Mouse (Mus musculus) intestine, postnatal 0 days (tissue): ENCODE data around the gene Efhc1. TPM values are rescaled to one million over a fixed set of nuclear protein-coding genes. Genes with fewer than 3 reads are reported as not detected.
"Not testable (repeated sequence)": the region's sequence is repeated elsewhere in the genome, so short reads cannot be mapped to it uniquely, and the experiment has no call there.

Experiments
- ATAC-seq: fragments of 200-750 bp; cut with Nextera tagmentation; 2 replicates; pipeline ENCODE4 v1.8.0; 2017; ENCODE audit warnings: mild to moderate bottlenecking, moderate TSS enrichment, moderate library complexity
- H3K27ac ChIP-seq: fragments of 300-500 bp; sonication (generic); 2 replicates; pipeline ENCODE4 v1.5.1; 2014; ENCODE audit warnings: mild to moderate bottlenecking, low read depth, low read length, moderate library complexity
- H3K27me3 ChIP-seq: fragments of 300-500 bp; sonication (generic); replicated peaks from 2 replicates; pipeline ENCODE4 v1.6.1; 2014; ENCODE audit warnings: low read length, mixed read lengths; ENCODE audit not compliant: control insufficient read depth, insufficient read depth
- H3K36me3 ChIP-seq: fragments of 300-500 bp; sonication (generic); 2 replicates; pipeline ENCODE4 v1.6.1; 2014; ENCODE audit warnings: mild to moderate bottlenecking, moderate library complexity; ENCODE audit not compliant: control insufficient read depth, insufficient read depth
- H3K4me1 ChIP-seq: fragments of 300-500 bp; sonication (generic); replicated peaks from 2 replicates; pipeline ENCODE4 v1.6.1; 2014; ENCODE audit warnings: antibody characterized with exemption, low read length, mixed read lengths; ENCODE audit not compliant: control insufficient read depth, insufficient read depth
- H3K4me2 ChIP-seq: fragments of 300-500 bp; sonication (generic); replicated peaks from 2 replicates; pipeline ENCODE4 v1.6.1; 2014; ENCODE audit warnings: low read depth, mild to moderate bottlenecking, moderate library complexity
- H3K4me3 ChIP-seq: fragments of 300-500 bp; sonication (generic); 2 replicates; pipeline ENCODE4 v1.5.1; 2014; ENCODE audit warnings: low read depth, low read length
- H3K9ac ChIP-seq: fragments of 300-500 bp; sonication (generic); 2 replicates; pipeline ENCODE4 v1.6.1; 2014; ENCODE audit warnings: mild to moderate bottlenecking, low read depth, low read length
- H3K9me3 ChIP-seq: fragments of 300-500 bp; sonication (generic); 2 replicates; pipeline ENCODE4 v1.6.1; 2016; ENCODE audit warnings: mixed run types; ENCODE audit not compliant: control insufficient read depth
- CTCF ChIP-seq: sonication (generic); IDR thresholded peaks from 2 replicates; pipeline ENCODE4 v1.5.1; 2016; ENCODE audit warnings: low read depth, mild to moderate bottlenecking, control low read depth, antibody characterized with exemption, moderate library complexity
- WGBS: fragments of 180-500 bp; shearing (Covaris S2); extraction: QIAGEN DNeasy Blood & Tissue Kit; methylation state at CpG from one replicate; pipeline ENCODE4 v1.1.7; 2014; 5-methylcytosine and 5-hydroxymethylcytosine counted together
- polyA plus RNA-seq: library from polyadenylated mRNA; unstranded; fragments of >200 nt; fragmentation: Nextera tagmentation; extraction: Ambion mirVana; gene quantifications from 2 replicates; pipeline ENCODE4 v1.2.1, GENCODE M21; 2015

The Efhc1 gene
- polyA plus RNA-seq, 1 experiment from 2014 or later, result 0.69 TPM

DNA sequence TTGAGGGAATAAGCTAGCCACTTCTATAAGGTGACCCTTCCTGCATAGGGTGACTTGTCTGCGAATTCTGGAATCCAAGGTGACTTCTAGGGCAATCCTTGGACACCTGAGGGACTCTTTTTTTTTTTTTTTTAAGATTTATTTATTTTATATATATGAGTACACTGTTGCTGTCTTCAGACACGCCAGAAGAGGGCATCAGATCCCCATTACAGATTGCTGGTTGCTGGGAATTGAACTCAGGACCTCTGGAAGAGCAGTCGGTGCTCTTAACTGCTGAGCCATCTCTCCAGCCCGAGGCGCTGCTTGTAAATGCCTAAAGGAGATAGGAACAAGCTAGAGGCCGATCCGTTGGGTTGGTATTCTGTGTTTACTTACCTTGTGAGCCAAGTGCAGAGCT, 26.1 kb upstream of the Efhc1 start:
- H3K9ac ChIP-seq, H3K4me3 ChIP-seq, H3K4me2 ChIP-seq, H3K27me3 ChIP-seq, ATAC-seq, H3K9me3 ChIP-seq, H3K4me1 ChIP-seq, H3K27ac ChIP-seq, H3K36me3 ChIP-seq: not testable (repeated sequence)
- 0 out of 2 replicates have a peak, but pooled peaks have one; percentile 13 for TF ChIP-seq CTCF
- WGBS, result 75% methylated on average over 7 of the region's 7 CpGs

DNA sequence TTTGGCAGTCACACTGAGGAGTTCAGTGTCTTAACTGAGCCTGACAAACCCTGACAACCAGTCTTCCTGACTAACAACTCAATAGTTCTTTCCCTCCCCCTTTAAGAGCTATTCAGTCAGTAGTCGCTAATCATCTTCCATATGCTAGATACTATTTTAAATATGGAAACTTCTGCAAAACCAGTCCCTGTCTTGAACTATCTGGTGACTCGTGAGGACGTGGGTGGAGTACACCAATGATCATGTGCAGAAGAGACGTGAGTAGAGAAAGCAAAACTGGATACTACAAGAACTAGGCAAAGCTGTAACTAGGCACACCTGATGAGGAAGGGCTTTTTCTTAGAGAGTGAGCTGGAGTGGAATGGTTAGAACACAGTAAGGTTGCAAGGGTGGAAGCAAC, 25.5 kb upstream of the Efhc1 start:
- Histone ChIP-seq H3K4me3 (no peak overlapping the region), H3K4me1 (no peaks in the 10 kb centered on the region), H3K9me3 (no peaks in the 10 kb centered on the region), H3K27me3 (no peaks in the 10 kb centered on the region), H3K36me3 (no peaks in the 10 kb centered on the region), H3K4me2 (no peak overlapping the region), H3K27ac (no peak overlapping the region), H3K9ac (no peak overlapping the region)
- WGBS, result 85% methylated on average over 4 of the region's 4 CpGs
- no peak for ATAC-seq
- no peak for TF ChIP-seq CTCF

DNA sequence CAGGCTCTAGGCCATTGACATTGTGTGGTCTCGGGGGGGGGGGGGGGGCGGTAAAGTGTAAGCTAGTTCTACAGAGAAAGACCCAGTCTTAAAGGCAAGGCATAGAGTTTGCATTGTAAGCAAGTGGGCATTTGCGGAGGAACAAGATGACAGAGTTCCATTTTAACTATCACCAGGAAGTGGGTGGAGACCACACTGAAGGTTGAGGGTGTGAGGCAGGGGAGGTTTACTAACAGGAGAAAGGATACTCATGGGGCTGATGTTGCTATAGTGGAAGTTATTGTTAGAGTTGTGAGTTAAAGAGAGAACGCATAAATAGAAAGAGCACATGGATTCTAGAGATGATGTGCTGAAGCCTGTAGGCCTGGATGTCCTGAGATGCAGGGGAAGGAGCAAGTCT, 25.1 kb upstream of the Efhc1 start:
- H3K9me3 ChIP-seq, result no peaks in the 10 kb centered on the region
- H3K4me1 ChIP-seq, result no peaks in the 10 kb centered on the region
- H3K9ac ChIP-seq, result no peak overlapping the region
- H3K4me3 ChIP-seq, result no peak overlapping the region
- H3K27me3 ChIP-seq, result no peaks in the 10 kb centered on the region
- no peaks in the 10 kb centered on the region for H3K36me3 ChIP-seq
- no peak overlapping the region for H3K27ac ChIP-seq
- WGBS, result 83% methylated on average over 4 of the region's 4 CpGs
- no peak for ATAC-seq
- TF ChIP-seq CTCF, result no peak
- H3K4me2 ChIP-seq, result no peak overlapping the region

DNA sequence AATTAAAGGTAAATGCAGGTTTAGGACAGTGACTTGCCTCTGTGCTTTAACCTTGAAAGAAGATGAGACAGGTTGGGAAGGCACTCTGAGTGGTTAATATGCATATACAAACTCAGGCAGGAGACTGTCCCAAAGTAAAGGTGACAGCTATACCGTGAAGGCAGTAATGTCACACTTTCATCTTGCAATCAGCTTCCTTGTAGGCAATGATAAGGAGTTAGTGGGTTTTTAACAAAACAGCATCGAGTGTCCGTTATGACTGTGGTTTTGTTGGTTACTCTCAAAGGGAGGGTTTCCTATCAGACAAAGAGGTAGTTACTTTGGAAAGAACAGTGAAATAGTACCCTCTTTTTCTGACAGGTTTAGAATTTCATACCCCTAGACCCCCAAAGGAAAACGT, 22.9 kb upstream of the Efhc1 start:
- Histone ChIP-seq H3K4me3 (no peak overlapping the region), H3K9ac (no peak overlapping the region), H3K36me3 (no peaks in the 10 kb centered on the region), H3K9me3 (no peaks in the 10 kb centered on the region), H3K27me3 (no peaks in the 10 kb centered on the region), H3K27ac (no peak overlapping the region), H3K4me2 (no peak overlapping the region), H3K4me1 (no peaks in the 10 kb centered on the region)
- 65% methylated on average over 4 of the region's 4 CpGs for WGBS
- no peak for TF ChIP-seq CTCF
- ATAC-seq, result no peak

DNA sequence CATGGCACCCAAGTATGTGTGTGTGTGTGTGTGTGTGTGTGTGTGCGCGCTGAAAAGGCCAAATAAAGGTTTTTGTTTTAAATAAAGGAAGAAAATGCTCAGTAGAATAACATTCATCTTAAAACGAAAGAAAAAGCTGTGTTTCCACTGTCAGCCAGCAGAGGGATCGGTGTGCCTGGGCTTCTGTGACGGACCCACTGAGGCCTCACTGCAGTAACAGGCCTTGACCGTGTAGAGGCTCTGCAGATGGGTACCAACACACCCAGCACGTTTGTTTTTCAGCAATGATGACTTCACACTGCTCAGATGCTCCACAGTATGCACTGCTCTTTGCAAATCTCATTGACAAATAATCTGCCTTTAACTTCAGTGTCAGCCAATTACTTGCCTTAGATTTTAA, 18.0 kb upstream of the Efhc1 start:
- Histone ChIP-seq H3K27me3 (no peaks in the 10 kb centered on the region), H3K9ac (no peak overlapping the region), H3K36me3 (peaks cover 19% of the 10 kb centered on the region; the same call in 1 of the 2 replicates), H3K4me3 (no peak overlapping the region), H3K9me3 (no peaks in the 10 kb centered on the region), H3K4me2 (no peak overlapping the region), H3K4me1 (no peaks in the 10 kb centered on the region), H3K27ac (no peak overlapping the region)
- TF ChIP-seq CTCF, result peak; percentile 90
- WGBS, result 24% methylated on average over 7 of the region's 7 CpGs
- ATAC-seq, result peak; percentile 75

DNA sequence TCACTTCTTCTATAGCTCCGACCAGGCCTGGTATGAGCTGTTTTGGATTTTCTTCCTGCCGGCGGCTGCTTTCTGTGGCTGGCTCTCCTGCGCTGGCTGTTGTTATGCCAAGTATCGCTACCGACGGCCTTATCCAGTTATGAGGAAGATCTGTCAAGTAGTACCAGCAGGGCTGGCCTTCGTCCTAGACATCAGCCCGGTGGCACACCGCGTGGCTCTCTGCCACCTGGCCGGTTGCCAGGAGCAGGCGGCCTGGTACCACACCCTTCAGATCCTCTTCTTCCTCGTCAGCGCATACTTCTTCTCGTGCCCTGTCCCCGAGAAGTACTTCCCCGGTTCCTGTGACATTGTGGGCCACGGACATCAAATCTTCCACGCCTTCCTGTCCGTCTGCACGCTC, 16.3 kb upstream of the Efhc1 start:
- H3K9me3 ChIP-seq, result no peaks in the 10 kb centered on the region
- H3K4me1 ChIP-seq, result no peaks in the 10 kb centered on the region
- no peak for TF ChIP-seq CTCF
- H3K36me3 ChIP-seq, result peaks cover 19% of the 10 kb centered on the region; the same call in 1 of the 2 replicates
- no peak overlapping the region for H3K9ac ChIP-seq
- no peak overlapping the region for H3K4me2 ChIP-seq
- ATAC-seq, result no peak
- H3K27me3 ChIP-seq, result no peaks in the 10 kb centered on the region
- no peak overlapping the region for H3K27ac ChIP-seq
- WGBS, result 83% methylated on average over 22 of the region's 22 CpGs
- H3K4me3 ChIP-seq, result no peak overlapping the region

DNA sequence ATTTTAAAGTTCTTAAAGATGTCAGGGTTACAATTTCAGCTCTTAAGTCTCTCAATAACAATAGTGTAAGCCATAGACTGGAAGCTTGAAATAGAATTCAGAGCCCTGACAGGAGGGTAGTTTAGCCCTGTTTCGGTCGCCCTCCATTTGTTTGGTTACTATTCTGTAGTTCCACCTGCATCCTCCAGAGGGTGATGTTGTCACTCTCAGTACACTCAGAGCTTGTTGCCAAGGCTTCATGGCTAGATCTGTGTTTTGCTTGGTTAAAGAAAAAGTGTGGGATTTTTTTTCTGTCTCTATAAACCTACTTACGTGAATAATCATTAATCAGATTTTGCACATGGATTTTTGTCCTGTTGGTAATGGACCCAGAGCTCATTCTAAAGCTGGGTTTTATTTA, 12.4 kb upstream of the Efhc1 start:
- WGBS, result 28% methylated on average over 3 of the region's 3 CpGs
- Histone ChIP-seq H3K4me1 (no peaks in the 10 kb centered on the region), H3K27me3 (no peaks in the 10 kb centered on the region), H3K9ac (no peak overlapping the region), H3K4me2 (no peak overlapping the region), H3K27ac (no peak overlapping the region), H3K4me3 (no peak overlapping the region), H3K36me3 (peaks cover 19% of the 10 kb centered on the region; the same call in 1 of the 2 replicates), H3K9me3 (no peaks in the 10 kb centered on the region; the same call in 1 of the 2 replicates)
- TF ChIP-seq CTCF, result peak; percentile 95
- ATAC-seq, result peak; percentile 37; the same call in 1 of the 2 replicates
